ENCODE assay signal across 10 mouse cellular contexts in the genomic region with DNA sequence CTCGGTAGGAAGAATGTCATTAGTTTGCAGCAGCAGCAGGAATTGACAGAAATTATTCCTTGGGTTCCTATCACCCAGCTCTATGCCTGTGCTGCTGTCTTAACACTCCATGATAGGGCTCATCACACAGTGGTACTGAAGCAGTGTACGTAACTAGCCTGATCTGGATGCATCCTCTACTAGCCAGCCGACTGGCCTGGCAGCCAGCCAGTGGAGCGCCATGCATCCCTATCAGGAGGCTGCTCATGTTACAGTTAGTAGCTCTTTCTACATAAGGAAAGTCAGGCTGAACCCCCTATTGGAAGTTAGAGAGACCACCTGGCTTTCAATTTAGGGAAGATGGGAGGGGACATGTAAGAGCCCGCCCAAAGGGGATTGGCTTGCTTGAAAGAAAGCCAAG. TPM values are rescaled to one million over a fixed set of nuclear protein-coding genes. Genes with fewer than 3 reads are reported as not detected.
DNase-seq lines count a peak whose midpoint lies in the region; ATAC-seq lines count a peak whose summit lies in the region.
"Had no signal": no experiment of that assay in that cellular context is flagged by ENCODE, and none has a peak within 500 bp of the region (broad histone marks: within the 10 kb centered on the region; RNA-seq: fewer than 3 reads in every experiment).

No protein-coding gene starts in this region.

- H3K36me3 ChIP-seq in forebrain, embryonic 12.5 days (replicated peaks): no peaks in the 10 kb centered on the region
- H3K36me3 ChIP-seq in forebrain, embryonic 11.5 days (ENCODE audit: control insufficient read depth, insufficient read depth, low read length): no peaks in the 10 kb centered on the region
- no peaks in the 10 kb centered on the region for H3K36me3 ChIP-seq in liver, embryonic 11.5 days (ENCODE audit: control insufficient read depth, insufficient read depth, low read length)

- no peaks in the 10 kb centered on the region for H3K9me3 ChIP-seq in forebrain, embryonic 12.5 days
- no peaks in the 10 kb centered on the region for H3K9me3 ChIP-seq in forebrain, embryonic 11.5 days (ENCODE audit: control insufficient read depth, low read length)
- H3K9me3 ChIP-seq in liver, embryonic 11.5 days (ENCODE audit: control insufficient read depth, low read length): no peaks in the 10 kb centered on the region

- H3K4me1 ChIP-seq in forebrain, embryonic 12.5 days: no peaks in the 10 kb centered on the region; the same call in 1 of the 2 replicates
- H3K4me1 ChIP-seq in forebrain, embryonic 11.5 days (replicated peaks; ENCODE audit: control insufficient read depth, insufficient read depth, low read length): 0 out of 2 replicates have a peak, but pooled peaks cover 2% of the 10 kb centered on the region
- peaks cover 16% of the 10 kb centered on the region for H3K4me1 ChIP-seq in liver, embryonic 11.5 days (replicated peaks; ENCODE audit: control insufficient read depth, insufficient read depth, low read length)

- intact Hi-C loops in left cerebral cortex, postnatal 25 days (cut with DNase I): no loop called here

- 76% methylated on average over 5 of the region's 5 CpGs for WGBS in forebrain, embryonic 12.5 days
- 80% methylated on average over 5 of the region's 5 CpGs for WGBS in forebrain, embryonic 11.5 days
- 74% methylated on average over 5 of the region's 5 CpGs for WGBS in liver, embryonic 11.5 days

- H3K4me2 ChIP-seq in forebrain, embryonic 12.5 days: no peak overlapping the region
- no peak overlapping the region for H3K4me2 ChIP-seq in forebrain, embryonic 11.5 days (ENCODE audit: low read depth, low read length, severe bottlenecking)
- no peak overlapping the region for H3K4me2 ChIP-seq in liver, embryonic 11.5 days

- H3K27me3 ChIP-seq in forebrain, embryonic 12.5 days: no peaks in the 10 kb centered on the region
- no peaks in the 10 kb centered on the region for H3K27me3 ChIP-seq in forebrain, embryonic 11.5 days (ENCODE audit: control insufficient read depth, insufficient read depth, low read length)
- H3K27me3 ChIP-seq in liver, embryonic 11.5 days (replicated peaks; ENCODE audit: control insufficient read depth, insufficient read depth, low read length): no peaks in the 10 kb centered on the region

- H3K9ac ChIP-seq in forebrain, embryonic 12.5 days: no peak overlapping the region
- H3K9ac ChIP-seq in forebrain, embryonic 11.5 days (ENCODE audit: low read length): no peak overlapping the region
- H3K9ac ChIP-seq in liver, embryonic 11.5 days (ENCODE audit: low read depth, low read length): no peak overlapping the region

- H3K27ac ChIP-seq in forebrain, embryonic 12.5 days: no peak overlapping the region
- no peak overlapping the region for H3K27ac ChIP-seq in forebrain, embryonic 11.5 days (ENCODE audit: low read depth, low read length)
- H3K27ac ChIP-seq in liver, embryonic 11.5 days (ENCODE audit: low read depth, low read length): no peak overlapping the region

- H3K4me3 ChIP-seq in forebrain, embryonic 12.5 days (replicated peaks): no peak overlapping the region
- H3K4me3 ChIP-seq in forebrain, embryonic 11.5 days (ENCODE audit: low read depth, low read length): no peak overlapping the region
- H3K4me3 ChIP-seq in liver, embryonic 11.5 days (ENCODE audit: low read depth, low read length): no peak overlapping the region

- ATAC-seq in forebrain, embryonic 12.5 days (ENCODE audit: low FRiP score): peak; percentile 44; the same call in 1 of the 2 replicates
- no peak for ATAC-seq in forebrain, embryonic 11.5 days (replicated peaks; ENCODE audit: low FRiP score)
- ATAC-seq in liver, embryonic 11.5 days (replicated peaks; ENCODE audit: low FRiP score): no peak
- no peak for ATAC-seq in erythroblast, adult 5-6 weeks (replicated peaks; ENCODE audit: low FRiP score, poor library complexity, severe bottlenecking)

- no peak for DNase-seq in forebrain, embryonic 11.5 days (ENCODE audit: low spot score)
- DNase-seq in liver: peak; percentile 33
- DNase-seq in liver, embryonic 11.5 days (ENCODE audit: low spot score): no peak
- DNase-seq in cerebellum, adult 9-10 months: peak; percentile 57
- peak; percentile 34 to 53 for DNase-seq in kidney, postnatal 4 days
- no peak for DNase-seq in left cerebral cortex, postnatal 25 days (ENCODE audit: low spot score in 2 of 2)
- DNase-seq: right cerebral cortex, postnatal 25 days; thymus, postnatal 25 days had no signal

RNA-seq across cellular contexts. Expression of a gene that starts 51.8 kb away (rescaled TPM):
- 8.5 and 9.7 TPM in 2 replicates for polyA plus RNA-seq in forebrain, embryonic 12.5 days (2016; fragmentation: Nextera tagmentation; extraction: Ambion mirVana)
- 5.1 and 5.7 TPM in 2 replicates for polyA plus RNA-seq in forebrain, embryonic 11.5 days (2014; fragmentation: Nextera tagmentation; extraction: Ambion mirVana)
- polyA plus RNA-seq in liver, embryonic 11.5 days (2014; fragmentation: Nextera tagmentation; extraction: Ambion mirVana): 12.4 and 14.7 TPM in 2 replicates
- not detected in 2 replicates for total RNA-seq in erythroblast, adult 5-6 weeks (2015; ENCODE audit: low replicate concordance)
- total RNA-seq in erythroblast, adult 5-6 weeks (2017; ENCODE audit: low replicate concordance): not detected in 2 replicates
- 10 to 100 TPM; 13.9 to 15.2 TPM for total RNA-seq in left cerebral cortex, postnatal 25 days (2021)

RNA-seq across cellular contexts. Expression of a gene that starts 55.3 kb away (rescaled TPM):
- polyA plus RNA-seq in forebrain, embryonic 12.5 days (2016; fragmentation: Nextera tagmentation; extraction: Ambion mirVana): 91.9 and 94.3 TPM in 2 replicates
- polyA plus RNA-seq in forebrain, embryonic 11.5 days (2014; fragmentation: Nextera tagmentation; extraction: Ambion mirVana): 80.9 and 89.3 TPM in 2 replicates
- 26.3 and 28.1 TPM in 2 replicates for polyA plus RNA-seq in liver, embryonic 11.5 days (2014; fragmentation: Nextera tagmentation; extraction: Ambion mirVana)
- total RNA-seq in erythroblast, adult 5-6 weeks (2015; ENCODE audit: low replicate concordance): not detected in 2 replicates
- not detected in 2 replicates for total RNA-seq in erythroblast, adult 5-6 weeks (2017; ENCODE audit: low replicate concordance)
- 10 to 100 TPM; 11.7 to 13.1 TPM for total RNA-seq in left cerebral cortex, postnatal 25 days (2021)

Comparison
In these comparisons a context has a peak if more than half of its experiments do, and no peak if none do; other contexts are left out.
1. DNase-seq: peak in liver (single experiment), cerebellum, adult 9-10 months (single experiment) and kidney, postnatal 4 days (2 of 2); none in forebrain, embryonic 11.5 days (single experiment), liver, embryonic 11.5 days (single experiment) and left cerebral cortex, postnatal 25 days (0 of 2).